Mouse (Mus musculus) ES-Bruce4 (cell line): ENCODE measurements around the gene Flt3.

Experiments
- EP300 ChIP-seq: IDR thresholded peaks from 2 replicates; pipeline ENCODE4 v1.6.1; 2011; ENCODE audit warnings: low read depth, low read length; ENCODE audit not compliant: insufficient read depth
- POLR2A ChIP-seq: IDR thresholded peaks from one replicate; pipeline ENCODE4 v1.8.1; 2011; ENCODE audit warnings: low read length; ENCODE audit not compliant: insufficient read depth

- TF ChIP-seq POLR2A (no peak), EP300 (no peak)
These were observed 17.7 kb upstream of the Flt3 start for GRCm38 (mm10) chr5:147417986-147418385.
